Mouse (Mus musculus): ENCODE measurements around the gene Sox15.

DNA sequence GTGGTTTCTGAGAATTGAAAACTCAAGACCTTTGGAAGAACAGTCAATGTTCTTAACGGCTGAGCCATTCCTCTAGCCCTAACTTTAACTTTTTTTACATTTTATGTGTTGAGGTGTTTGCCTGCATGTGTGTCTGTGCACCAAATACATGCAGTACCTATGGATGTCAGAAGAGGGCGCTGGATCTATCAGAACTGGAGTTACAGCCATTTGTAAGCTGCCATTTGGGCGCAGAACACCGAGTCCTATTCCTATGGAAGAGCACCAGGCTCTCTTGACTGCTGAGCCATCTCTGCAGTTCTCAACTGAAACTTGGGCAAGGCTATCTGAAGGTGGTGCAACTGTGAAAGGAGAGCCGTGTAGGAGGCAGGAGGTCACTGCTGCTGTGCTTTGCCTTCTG, 43.5 kb downstream of the Sox15 start:
- TF ChIP-seq POLR2A (IDR thresholded peaks at IDR 0.05; ENCODE audit: low read depth, low read length) (no peak), CTCF (IDR thresholded peaks at IDR 0.05; ENCODE audit: extremely low read depth, insufficient read depth, insufficient read length, insufficient replicate concordance) (no peak)
